Mouse (Mus musculus): ENCODE results near the gene Bckdha.

The Bckdha gene

GRCm38 (mm10) chr7:25681341-25682231, 22.8 kb upstream of the Bckdha start:
- no peak for DNase-seq (ENCODE audit: low spot score)

DNA sequence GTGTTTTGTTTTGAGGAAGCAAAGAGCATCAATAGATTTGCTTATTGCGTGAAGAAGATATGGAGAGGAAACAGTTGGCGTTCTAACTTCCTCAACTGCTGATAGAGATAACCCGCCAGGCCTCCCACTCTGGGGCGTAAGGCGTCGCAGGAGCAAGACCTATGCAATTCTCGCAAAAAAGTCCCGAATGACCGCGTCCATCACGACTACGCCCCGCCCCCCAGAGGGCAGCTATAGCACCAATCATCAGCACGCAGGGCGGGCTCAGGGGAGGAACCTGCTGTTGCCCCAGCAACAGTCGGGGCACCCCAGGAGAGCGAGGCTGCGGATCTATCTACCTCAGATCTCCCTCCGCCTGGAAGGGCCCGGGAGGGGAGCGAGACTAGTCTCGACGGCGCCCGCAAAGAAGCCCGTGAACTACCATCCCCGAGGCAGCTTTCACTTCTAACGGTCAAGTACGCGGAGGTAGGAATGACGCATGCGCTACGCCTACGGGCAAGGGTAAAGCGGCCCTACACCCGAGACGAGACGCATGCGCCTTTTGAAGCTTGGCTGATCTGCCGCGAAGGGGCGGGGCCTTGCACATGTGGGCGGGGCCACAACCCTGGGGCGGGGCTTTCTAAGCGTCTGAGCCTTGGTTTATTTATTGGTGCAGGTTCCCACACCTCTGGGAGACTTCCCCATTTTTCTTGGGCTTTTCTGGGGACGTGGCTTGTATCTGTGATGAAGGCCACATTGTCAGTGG, 21.9 kb upstream of the Bckdha start, which contains the start of gene B9d2:
TSS of gene B9d2 (plus strand) at position 267 of the 745 bp plus-strand sequence.
- peak; percentile 95 for DNase-seq (ENCODE audit: low spot score)

DNA sequence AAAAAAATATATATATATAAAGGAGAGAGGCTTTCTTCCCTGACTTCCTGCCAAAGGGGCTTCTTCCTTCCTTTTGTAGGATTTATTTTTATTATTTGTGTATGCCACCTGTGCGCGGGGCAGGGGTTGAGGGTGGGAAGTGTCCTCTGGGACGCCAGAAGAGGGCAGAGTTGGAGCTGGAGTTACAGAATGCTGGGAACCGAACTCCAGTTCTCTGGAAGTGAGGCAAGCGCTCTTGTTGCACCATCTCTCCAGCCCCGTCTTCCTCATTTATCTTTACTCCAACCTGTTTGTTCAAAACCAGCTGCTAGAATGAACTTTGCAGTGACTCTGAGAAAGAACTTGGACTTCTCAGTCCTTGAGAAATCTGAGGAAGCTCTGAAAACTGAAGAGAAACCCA, 21.2 kb upstream of the Bckdha start:
- DNase-seq (ENCODE audit: low spot score) = peak; percentile 15

- no peak for DNase-seq (ENCODE audit: low spot score)
These were observed 18.2 kb upstream of the Bckdha start for GRCm38 (mm10) chr7:25677013-25677412.

DNA sequence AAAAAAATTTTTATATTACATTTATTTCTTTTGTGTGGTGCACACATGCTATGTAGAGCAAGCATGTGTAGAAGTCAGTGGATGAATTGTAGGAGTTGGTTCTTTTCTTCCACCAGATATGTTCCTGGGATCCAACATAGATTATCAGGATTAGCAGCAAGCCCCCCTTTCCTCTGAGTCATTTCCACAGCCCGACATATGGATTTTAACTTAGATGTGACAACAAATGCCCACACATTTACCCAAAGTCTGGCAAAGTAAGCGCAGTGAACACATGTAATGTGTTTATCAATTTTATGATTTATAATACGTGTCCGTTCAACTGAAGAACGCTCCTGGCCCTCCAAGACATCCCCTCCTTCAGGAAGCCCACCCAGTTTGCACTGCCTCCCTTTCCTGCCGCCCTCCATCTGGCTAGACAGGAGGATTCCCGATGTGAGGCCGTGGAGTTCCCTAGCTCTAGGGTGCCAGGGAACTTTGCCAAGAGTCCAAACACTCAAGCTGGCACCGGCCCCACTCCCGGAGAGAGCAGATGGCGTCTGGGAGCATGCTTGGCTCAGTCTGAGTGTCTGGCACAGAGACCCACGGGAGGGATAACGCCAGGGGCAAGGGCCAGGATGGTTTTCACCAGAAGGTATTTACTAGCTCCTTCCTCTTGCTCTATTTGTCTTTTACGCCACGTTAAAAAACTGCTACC, 17.5 kb upstream of the Bckdha start:
- peak; percentile 93 for DNase-seq (ENCODE audit: low spot score)

- no peak for DNase-seq (ENCODE audit: low spot score)
These were observed 16.6 kb upstream of the Bckdha start for GRCm38 (mm10) chr7:25675405-25675804.

DNA sequence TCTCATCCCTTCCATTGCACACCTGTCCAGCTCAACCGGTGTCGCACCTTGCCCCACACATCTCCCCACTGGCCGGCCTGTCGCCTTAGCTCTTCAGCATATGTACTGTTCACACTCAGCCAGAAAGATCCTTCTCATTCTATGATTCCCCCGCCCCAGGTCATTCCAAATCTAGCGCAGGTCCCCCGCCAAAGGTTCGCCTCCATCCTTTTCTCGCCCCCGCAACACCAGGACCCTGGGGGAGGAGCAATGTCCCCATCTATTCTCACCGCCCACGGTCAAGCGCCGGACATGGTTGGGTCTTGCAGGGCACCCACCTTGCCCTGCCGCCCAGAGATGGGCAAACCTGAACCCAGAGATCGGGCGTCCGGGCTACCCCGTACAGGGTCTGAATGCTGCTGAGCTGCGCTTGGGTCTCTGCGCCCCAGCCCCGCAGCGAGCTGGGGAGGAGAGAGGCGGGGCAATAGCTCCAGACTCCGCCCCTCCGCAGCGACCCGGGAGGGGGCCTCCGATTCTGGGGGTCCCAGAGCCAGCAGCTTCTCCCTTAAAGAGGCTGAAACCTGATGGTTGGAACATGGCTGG, 16.0 kb upstream of the Bckdha start, which contains the start of gene Tmem91:
TSS of gene Tmem91 (minus strand) at position 448 of the 582 bp plus-strand sequence.
- DNase-seq (ENCODE audit: low spot score) = no peak

- DNase-seq (ENCODE audit: low spot score) = no peak
These were observed 15.5 kb upstream of the Bckdha start for GRCm38 (mm10) chr7:25674297-25674696.

DNA sequence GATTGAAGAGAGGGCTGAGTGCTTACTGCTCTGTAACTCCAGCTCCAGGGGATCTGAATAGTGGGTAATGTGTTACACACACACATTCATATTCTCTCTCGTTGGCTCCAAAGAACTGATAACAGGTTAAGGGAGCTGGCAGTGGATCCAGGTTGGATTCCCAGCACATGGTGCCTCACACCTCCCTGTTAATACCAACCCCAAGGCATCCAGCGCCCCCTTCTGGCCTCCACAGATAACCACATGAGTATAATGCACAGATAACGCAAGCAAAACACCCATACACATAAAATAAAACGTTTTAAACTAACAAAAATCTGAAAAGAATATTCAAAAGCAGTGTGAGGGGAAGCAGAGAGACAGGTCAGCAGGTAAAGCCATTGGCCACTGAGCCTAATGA, 13.7 kb upstream of the Bckdha start:
- no peak for DNase-seq (ENCODE audit: low spot score)

- no peak for DNase-seq (ENCODE audit: low spot score)
These were observed 12.9 kb upstream of the Bckdha start for GRCm38 (mm10) chr7:25671686-25672085.

DNA sequence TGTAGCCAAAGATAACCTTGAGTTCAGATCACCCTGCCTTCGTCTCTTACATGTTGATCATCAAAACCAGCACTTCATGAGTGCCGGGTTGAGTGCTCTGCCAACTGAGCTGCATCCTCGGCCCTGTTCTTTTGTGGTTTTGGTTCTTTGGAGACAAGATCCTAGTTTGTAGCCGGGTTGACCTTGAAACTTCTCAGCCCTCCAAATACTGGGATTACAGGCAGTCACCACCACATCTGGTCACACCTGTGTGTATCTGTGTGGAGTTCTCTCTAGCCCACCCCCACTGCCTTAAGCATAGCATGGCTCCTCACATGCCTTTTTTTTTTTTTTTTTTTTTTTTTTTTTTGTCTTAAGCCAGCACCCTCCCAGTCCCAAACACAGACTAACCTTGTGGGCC, 11.3 kb upstream of the Bckdha start:
- no peak for DNase-seq (ENCODE audit: low spot score)

GRCm38 (mm10) chr7:25669631-25670030, 10.8 kb upstream of the Bckdha start:
- DNase-seq (ENCODE audit: low spot score) = no peak

DNA sequence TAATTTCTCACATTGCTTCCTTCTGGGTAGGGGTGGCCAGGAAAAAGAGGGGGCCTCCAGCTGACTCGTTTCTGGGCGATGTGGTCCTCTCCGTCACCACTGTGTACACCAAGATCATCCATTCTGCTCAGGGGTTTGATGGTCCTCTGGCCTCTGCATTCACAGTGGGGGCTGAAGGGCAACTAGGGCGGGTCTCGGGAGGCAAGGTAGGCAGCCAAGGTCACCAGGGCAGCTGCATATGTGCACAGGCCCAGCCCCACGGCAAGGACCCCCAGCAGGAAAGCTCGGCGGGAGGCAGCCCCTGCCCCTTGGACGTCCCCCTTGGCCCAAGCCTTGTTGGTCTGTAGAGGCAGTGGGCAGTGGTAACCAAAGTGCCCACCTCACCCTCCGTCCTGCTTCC, 10.4 kb upstream of the Bckdha start:
- no peak for DNase-seq (ENCODE audit: low spot score)

DNA sequence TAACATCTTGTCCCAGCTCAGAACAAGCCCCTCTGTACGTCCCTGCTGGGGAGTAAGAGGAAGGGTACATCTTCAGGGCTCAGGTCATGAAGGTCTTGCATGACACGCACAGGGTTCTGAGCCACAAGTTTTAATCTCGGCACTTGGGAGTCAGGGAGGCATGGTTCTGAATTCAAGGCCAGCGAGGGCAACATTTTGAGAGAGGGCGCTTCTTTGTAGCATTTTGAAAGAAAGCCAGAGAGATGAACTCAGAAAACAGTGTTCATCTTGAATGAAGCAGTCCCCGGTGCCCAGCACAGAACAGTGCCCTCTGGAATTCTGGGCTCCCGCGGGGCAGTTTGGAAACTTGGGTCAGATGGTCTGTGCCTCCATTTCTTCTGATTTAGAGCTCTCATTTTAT, 7.6 kb upstream of the Bckdha start:
- DNase-seq (ENCODE audit: low spot score) = no peak

GRCm38 (mm10) chr7:25657785-25658184, 996 bp downstream of the Bckdha start:
- peak; percentile 34 for DNase-seq (ENCODE audit: low spot score)

DNA sequence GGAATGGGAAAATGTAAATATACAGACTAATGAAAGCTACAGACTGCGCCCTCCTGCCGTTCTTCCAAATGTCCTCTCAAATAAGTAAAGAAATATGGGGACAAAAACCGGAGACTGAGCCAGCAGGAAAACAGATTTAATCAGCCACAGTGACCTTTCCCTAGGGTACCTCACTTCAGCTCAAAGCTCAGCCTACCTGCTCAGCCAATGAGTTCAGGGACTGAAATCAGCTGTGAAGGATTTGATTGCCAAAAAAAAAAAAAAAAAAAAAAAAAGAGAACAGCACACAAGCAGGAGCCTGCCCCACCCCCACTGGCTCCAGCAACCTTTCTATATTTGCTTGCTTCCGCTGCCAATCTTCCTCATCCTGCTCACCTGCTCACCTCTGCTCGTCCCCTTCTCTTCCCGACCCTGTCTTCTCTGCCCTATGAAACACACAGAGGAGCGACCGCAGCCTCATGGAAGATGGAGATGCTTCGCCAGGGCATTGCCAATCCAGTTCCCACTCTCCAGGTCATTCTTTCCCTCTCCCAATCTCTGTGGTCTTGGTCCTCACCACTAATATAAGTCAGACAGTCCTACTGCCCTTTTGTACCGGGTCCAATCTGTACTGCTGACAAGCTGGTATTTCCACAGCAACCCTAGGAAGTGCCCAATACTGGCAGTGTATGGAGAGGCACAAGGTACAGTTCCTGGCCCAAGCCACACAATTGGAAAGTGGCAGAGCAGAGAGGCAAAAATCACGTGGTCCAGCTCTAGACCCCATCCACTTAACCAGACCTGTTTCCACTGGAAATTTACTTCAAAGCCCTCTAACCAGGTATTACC, 3.0 kb downstream of the Bckdha start:
- no peak for DNase-seq (ENCODE audit: low spot score)

- DNase-seq (ENCODE audit: low spot score) = no peak
These were observed 6.5 kb downstream of the Bckdha start for GRCm38 (mm10) chr7:25652244-25652759.

DNA sequence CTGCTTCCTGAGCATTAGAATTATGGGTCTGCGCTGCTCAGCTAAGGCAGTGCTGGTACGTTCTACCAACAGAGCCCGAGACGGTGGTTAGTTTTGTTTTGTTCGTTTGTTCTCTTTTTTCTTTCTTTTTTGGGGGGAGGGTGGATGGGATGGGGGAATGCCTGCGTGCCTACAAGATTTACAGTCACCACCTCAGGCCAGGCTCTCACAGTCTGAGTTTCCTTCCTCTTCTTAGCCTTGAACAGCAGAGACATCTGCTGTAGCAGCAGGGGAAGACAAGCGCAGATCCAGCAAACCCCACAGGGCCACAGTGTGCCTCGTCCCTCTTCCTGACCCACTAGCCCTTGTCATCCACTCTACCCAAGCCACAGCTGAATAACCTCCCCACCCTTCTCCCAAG, 7.5 kb downstream of the Bckdha start:
- DNase-seq (ENCODE audit: low spot score) = no peak

DNA sequence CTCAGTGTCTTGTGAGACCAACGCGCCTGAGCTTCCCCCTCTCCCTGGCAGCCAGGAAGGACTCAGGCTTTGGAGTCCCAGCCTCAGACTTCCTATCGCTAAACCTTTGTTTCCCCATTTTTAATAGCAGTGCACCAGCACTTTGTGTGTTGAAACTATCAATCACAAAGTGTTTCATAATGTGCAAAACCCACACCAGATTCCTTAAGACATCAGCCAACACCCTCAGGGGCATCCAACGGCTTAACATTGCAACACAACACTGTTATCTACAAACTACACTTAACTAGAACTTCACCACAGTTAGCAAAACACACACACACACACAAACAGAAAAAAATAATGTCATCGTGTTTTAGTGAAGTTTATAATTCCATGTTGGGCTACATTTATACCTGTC, 8.9 kb downstream of the Bckdha start:
- DNase-seq (ENCODE audit: low spot score) = no peak

- no peak for DNase-seq (ENCODE audit: low spot score)
These were observed 11.1 kb downstream of the Bckdha start for GRCm38 (mm10) chr7:25647574-25648123.

GRCm38 (mm10) chr7:25645074-25645473, 13.7 kb downstream of the Bckdha start:
- no peak for DNase-seq (ENCODE audit: low spot score)
